Mouse (Mus musculus) lung, postnatal 14 days (tissue): ENCODE results near the gene Uchl4.

ENCODE experiments used
- DNase-seq: peaks from one replicate; pipeline ENCODE4 v3.0.0; 2021

The Uchl4 gene

GRCm38 (mm10) chr9:64277706-64278105 lies 42.7 kb downstream of the Uchl4 start:
- DNase-seq: peak; percentile 81

- no peak for DNase-seq
Observed at GRCm38 (mm10) chr9:64278665-64279310, 43.8 kb downstream of the Uchl4 start.

- peak; percentile 97 for DNase-seq
Observed at GRCm38 (mm10) chr9:64281105-64281780, 46.2 kb downstream of the Uchl4 start, which contains the start of gene Tipin. Gene Tipin, plus strand, starts transcription at chr9:64281581.

GRCm38 (mm10) chr9:64281781-64282178 lies 46.8 kb downstream of the Uchl4 start:
- DNase-seq: no peak

- no peak for DNase-seq
Observed at GRCm38 (mm10) chr9:64282404-64282987, 47.5 kb downstream of the Uchl4 start.
